Mouse (Mus musculus) c-Kit-positive CD71-positive TER-119-negative erythroid progenitor cells, embryonic 14.5 days (primary cell): Measurements from ENCODE around the gene Glra3.

Experiments used
- DNase-seq: peaks from one replicate; pipeline ENCODE4 v3.0.0-alpha.2; 2013; ENCODE audit warnings: low read depth

The Glra3 gene

DNA sequence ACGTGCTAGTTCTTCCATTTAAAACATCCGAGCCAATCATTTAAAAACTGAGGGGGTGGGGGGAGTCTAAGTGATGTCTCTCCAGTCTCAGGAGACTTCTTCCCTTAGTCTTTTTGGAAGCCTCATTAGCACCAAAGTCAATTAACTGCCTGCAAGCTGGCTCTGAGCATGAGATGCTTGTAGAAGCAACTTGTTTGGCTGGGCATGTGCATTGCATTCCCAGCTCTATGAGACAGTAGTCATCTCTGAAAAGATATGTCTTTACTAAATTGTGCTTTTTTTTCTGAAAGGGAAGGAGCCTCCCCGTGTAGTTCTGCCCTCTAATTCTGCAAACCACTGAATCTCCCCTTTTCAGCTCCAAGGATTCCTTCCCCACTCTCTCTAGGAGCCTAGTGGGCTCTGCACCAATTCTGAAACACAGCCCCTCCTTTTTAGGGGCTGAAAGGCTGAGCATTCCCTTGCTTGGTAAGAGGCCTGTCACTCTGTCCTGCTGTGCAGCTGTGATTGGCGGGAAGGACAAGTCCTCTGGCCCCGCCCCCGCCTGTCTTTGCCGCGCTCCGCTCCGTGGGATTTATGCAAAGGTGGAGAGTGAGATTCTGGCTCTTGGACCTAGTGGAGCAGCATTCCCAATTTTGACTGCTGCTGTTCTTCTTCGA lies at the start of gene Glra3:
TSS of gene Glra3 (plus strand) at position 591 of the 656 bp plus-strand sequence.
- no peak for DNase-seq

DNA sequence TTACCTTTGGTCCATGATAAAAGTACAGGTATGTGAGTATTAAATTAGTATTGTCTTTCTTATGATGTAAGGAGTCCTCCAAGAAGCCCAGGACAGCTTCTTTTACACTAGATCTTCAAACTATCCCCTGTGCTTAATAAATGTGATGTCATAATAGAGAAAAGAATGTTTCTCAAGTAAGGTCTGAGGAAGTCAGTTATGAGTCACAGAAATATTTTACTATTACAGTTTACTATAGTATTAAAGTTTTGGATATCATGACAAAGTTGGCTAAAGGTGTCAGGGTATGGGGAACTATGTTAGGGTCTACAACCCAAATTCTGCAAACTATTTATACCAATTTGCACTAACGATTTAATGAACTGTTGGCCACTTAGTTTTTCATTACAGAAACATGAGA lies 33.4 kb upstream of the Glra3 start, which contains the start of gene Adam29:
TSS of gene Adam29 (minus strand) at position 101 of the 400 bp plus-strand sequence.
- DNase-seq = no peak

DNA sequence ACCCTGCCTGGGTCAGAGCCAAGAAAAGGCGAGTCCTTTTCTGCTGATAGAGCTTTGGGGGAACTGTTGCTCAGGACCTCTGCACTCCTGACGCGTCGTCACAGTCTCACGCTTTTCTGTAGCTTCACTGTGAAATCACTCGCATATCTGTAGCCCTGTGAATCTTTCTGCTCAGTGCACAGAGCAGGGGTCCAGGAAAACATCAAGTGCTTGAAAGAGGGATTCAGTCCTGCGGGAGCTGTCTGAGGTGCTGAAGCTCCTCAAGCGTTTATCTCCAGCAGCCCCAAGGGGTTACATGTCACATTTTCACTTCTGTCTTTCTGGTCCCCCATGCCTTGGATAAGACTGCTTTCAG lies 243 bp downstream of the Glra3 start:
- peak; percentile 1 for DNase-seq

DNA sequence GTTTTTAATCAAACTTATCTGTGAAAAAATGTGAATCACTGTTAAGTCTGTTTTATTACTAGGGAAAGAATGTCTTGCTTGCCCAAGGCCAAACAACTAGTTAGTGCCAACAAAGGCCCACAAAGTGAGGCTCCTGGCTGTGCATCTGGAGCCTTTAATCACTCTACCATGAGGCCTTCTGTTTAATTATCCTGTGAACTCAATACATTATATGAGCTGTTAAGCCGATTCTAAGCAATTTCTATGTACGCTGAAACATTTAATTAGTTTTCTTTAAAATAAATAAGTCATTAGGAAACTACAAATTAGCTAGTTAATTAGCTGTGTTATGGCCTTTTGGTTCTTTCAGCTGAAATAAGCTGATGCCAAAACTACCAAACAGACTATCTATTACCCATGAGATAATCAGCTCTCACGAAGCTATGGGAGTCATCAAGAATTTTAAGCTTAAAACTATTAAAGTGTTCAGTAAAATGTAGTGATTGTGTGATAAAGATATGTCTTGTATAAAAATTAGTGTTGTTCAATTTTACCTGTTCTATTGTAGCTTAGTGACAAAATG lies 24.6 kb downstream of the Glra3 start:
- no peak for DNase-seq

DNA sequence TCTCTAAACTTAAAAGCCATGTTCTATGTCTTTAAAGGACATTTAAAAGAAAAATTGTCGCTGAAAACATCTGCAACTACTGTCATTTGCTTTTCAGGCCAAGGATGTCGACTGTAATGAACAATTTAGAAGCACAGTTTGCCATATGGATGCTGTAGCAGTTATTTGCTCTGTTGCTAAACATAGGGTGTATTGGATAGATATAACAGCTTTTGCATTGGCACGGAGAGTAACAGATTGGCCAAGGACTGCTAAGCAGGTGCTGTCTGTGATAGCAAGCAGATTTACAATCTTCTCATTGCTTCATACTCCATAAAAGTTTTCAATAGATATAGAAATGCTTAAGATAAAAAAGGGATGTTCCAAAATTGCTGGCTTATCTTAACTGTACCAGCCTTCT lies 57.6 kb downstream of the Glra3 start:
- no peak for DNase-seq

DNA sequence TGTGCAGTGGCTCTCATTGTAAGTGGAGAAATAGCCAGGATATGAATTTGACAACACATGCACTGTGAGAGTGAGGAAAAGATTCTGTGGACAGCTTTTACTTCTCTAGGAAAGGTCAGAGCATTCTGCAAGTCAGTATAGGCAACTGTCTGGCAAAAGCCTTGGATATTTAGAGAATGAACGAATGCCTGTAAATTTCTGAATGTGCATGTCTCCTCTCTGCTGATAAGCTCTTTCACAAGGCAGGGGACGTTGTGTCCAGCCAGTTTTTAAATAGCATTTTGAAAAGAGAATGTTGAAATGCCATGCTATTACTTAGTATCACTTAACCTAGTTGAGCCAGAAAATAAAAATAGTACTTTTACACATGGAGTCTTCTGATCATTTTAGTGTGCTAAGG lies 114.1 kb downstream of the Glra3 start:
- no peak for DNase-seq

DNA sequence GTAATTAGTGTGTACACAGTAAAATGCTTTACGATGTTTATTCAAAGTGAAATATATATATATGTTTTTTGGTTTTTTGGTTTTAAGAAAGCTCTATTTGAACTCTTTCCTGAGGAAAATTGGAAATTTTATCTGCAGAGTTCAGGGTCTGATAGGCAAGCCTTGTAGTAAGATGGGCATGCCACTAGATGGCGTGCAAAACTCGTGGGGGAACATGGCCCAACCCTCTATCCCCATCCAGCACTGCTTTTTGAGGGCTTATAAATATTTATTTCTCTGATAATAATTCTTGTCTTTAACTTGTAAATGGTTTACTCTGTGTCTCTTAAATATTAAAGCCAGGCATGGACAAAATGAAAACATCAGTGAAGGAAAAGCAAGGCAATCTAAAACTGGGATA lies 122.8 kb downstream of the Glra3 start:
- no peak for DNase-seq

DNA sequence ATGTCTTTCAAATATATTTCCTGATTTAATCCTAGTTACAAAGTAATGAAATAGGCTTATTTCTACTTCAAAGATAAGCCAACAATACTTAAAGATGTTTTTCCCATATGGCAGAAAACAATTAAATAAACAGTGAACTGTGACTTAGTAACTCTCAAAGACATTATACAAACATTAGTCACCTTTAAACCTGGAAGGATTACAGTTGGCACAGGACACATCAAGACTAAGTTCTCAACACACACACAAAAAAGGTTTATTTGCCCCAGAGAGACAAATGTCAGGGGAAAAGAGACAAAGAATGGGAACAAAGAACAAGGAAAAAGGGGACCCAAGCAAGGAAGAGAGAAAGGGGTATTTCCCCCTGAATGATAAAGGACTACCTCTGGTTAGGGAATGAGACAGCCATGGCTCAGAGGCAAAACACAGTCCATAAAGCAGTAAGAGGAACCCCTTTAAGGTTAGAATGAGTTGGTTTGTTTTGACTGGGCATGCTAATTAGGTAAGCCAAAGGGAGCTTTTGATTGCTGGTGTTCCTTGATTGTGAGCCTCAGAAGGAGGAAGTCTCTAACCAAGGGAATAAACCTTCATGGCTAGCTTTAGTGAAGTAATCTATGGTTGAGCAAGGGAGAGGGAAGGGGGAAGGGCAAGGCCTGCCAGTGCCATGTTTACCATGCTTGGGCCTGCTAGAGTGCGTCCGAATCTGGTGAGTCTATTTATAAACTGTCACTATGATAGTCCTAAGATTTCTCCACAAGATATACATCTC lies 130.4 kb downstream of the Glra3 start:
- no peak for DNase-seq

DNA sequence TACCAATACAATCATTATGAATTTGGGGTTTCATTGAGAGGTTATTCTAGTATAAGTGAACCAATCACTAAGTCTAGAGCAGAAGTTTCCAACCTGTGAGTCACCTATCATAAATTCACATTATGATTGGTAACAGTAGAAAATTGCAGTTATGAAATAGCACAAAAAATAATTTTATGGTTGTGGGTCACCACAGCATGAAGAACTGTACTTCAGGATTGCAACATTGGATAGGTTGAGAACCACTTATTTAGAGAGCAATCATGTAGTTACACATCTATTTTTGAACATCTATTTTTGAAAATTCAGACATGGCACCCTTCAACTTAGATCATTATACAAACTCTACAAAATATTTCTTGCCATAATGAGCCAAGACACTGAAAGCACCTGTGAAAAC lies 143.4 kb downstream of the Glra3 start:
- no peak for DNase-seq

DNA sequence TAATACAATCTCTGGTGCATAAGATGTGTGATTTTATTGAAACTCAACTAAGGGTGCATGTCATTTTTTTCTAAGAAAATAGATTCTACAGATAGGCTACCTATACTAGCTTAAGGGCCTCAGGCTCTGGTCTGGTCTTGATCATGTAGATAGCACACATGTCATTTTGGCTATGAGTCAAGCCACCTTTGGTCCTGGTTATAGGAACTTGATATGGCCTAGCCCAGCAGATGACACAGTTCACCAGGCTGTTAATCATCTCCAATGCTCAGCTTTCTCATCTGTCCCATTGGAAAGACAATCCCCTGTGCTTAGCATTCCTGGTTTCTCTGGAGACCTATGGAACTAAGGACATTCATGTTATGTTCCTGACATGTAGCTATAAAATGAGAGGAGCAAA lies 154.1 kb downstream of the Glra3 start:
- DNase-seq = no peak

DNA sequence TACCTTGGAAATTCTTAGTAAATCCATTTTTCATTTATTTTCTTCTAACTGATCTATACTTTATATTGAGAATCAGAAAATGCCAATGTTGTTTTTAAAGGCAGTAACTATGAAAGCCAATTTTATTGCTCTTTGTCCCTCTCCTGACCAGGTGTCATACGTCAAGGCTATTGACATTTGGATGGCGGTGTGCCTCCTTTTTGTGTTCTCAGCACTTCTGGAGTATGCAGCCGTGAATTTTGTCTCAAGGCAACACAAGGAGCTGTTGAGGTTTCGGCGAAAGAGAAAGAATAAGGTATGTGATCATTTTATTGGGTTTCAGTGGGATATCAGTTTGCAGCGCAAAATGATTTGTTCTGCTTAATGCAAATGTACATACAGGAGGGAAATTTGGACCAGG lies 170.0 kb downstream of the Glra3 start:
- DNase-seq = no peak

DNA sequence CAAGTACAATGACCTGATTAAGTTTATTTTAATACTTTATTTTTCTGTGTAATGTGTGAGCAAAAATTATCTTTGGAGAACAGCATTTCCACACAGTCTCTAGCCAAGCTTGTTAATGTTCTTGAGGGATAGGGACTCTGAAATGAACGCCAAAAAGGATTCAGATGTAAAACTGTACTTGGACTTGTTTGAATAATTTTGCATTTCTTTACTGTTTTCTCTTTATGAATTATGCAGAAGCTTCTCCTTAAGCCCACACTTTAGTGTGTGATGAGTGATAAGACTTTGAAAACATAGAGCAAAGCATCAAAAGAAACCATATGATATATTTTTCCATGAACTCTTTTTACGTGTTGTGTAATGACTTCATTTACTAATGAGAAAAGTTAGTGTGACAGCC lies 189.1 kb downstream of the Glra3 start:
- no peak for DNase-seq

DNA sequence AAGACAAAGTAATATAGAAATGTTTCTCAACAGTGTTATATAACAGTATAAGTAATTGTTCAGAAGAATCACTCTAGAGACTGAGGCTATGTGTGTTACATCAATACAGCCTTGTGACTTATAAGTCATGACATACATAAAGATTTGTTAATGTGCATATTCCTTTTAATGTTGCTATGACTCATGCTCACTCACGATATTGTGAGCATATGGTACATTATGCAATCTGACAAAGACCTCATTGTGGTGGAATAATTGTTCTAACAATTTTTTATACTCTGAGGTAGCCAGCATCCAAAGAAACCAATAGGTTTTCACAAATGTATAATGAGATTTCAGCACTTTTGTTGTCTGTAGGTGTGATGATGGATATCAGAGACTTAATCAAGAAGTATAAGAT lies 210.4 kb downstream of the Glra3 start:
- DNase-seq = no peak

DNA sequence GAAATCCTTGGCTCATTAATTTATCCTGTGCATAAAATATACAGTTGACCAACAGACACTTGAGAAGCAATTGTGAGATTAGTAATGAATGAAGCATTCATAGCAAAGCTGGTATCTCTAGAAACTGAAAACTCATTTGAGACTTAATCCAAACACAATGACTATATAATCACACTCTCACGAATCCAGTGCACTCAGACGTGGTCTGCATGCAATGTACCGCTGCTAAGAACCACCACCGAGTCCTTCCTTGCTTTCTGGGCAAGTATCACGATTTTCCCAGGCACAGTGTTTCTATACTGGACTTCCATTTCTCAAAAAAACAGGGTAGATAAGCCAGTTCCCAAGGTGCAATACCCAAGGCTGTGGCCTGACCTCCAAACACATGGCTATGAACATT lies 211.3 kb downstream of the Glra3 start:
- DNase-seq = no peak

DNA sequence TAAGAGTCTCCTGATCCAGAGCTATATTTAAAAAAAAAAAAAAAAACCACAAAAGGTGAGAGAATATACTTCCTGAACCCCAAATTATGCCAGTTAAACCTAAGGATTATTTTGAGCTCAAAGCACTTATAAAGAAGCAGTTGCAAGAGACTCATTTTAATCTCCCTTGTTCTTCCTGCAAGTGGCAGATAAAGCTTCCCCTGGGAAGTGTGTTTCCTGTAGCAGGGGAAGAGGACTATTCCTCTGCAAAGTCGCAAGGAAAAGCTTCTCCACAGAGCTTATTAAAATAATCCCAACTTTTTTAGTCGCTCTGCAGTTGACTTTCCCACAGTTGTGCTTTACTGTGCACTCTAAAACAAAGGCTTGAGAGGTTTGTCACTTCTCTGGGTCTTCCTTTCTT lies 218.7 kb downstream of the Glra3 start:
- DNase-seq = no peak
